Mouse (Mus musculus) retina, adult 2 months (tissue): ENCODE measurements around the gene Nek9.
A peak's percentile ranks its signal among the peaks of the same experiment; 100 is the strongest.

ENCODE experiments used
- DNase-seq: peaks from one replicate; pipeline ENCODE4 v3.0.0-alpha.2; 2012; ENCODE audit warnings: low read depth, low spot score

Gene Nek9

GRCm38 (mm10) chr12:85347196-85347595 is 8.0 kb upstream of the Nek9 start:
- DNase-seq = no peak

GRCm38 (mm10) chr12:85346374-85346773 is 7.2 kb upstream of the Nek9 start:
- peak; percentile 58 for DNase-seq

DNA sequence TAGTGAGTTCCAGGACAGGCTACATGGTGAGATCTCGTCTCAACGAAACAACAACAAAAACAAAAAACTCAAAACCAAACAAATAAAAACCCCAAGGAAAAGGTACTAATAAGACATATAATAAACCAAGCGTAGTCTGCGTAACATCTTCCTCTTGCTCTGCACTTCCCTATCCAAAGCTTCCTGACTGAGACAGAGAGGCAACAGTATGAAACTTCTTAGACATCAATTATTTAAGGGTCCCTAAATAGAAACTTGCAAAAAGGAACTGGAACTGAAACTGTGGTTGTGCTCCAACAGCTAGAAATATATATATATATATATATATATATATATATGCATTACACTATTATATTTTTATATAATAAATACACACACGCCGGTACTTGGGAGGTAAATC is 6.4 kb upstream of the Nek9 start:
- DNase-seq = no peak

DNA sequence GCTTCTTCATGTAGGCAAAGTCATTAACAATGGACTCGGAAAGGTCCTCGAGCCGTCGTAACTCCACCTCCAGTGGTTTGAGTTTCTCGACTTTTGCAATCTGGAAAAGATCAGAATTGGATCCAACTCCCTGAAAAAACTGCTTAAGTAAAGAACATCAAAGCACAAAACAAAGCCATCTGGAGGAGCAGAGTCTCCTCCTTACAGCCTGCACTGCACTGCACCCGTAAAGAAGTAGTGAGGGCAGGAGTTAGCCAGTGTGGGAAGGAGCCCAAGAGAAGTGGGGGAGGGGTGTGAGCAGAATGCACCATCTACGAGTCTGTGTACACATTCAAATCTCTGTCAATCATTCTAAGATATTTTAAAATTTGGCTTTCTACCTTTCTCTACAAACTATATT is 5.1 kb upstream of the Nek9 start:
- DNase-seq = no peak

DNA sequence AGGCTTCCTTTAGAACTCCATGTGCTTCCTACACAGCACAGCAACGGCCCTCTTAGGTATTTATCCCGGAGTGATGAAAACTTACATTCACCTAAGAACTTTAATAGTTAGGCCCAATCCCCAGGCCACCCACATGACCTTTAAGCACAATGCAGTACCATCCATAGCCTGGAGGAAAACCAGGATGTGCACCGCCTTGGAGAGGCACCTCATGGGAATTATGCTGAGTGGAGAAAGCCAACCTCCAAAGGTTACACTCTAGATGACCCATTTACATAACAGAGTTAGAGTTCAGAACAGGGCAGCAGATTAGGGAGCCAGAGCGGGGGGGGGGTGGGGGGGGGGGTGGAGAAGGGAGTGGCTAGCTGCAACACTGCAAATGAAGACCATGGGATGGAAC is 3.1 kb upstream of the Nek9 start:
- peak; percentile 43 for DNase-seq

DNA sequence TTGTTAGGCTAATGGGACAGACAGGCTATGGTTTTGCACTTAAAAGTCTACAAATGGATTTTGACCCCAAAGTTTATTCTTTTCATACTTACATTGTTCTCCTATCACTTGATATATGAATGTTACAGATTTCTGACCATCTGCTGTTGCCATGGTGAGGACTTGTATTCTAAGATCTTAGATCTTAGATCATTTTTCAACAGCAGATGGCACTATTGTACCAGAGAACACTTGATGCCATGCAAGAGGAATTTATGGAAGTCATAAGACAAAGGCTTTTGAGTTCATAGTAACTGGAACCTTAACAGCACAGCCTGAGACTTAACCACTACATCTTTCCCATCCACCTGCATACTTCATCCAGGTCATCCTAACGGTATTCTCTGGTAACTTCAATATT is 2.0 kb upstream of the Nek9 start:
- peak; percentile 71 for DNase-seq

DNA sequence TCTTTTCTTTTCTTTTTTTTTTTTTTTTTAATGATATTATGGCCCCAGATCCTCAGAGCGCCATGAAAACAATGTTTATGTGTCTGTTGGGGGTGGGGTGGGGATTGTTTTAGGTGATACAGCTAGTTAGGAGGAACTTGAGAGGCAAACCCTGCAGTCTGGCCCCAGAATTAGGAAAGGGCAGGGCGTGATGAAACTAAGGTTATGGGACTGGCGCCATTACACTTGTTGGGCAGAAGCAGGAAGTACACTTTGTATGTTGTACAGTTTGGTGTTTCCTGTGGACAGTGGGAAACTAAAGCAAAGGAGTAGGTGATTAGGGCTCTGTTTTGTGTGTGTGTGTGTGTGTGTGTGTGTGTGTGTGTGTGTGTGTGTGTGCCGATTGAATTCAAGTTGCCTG is 785 bp upstream of the Nek9 start:
- DNase-seq = no peak

GRCm38 (mm10) chr12:85338815-85339214 is 347 bp downstream of the Nek9 start:
- DNase-seq = no peak

- DNase-seq = no peak
These were observed 1.4 kb downstream of the Nek9 start for GRCm38 (mm10) chr12:85337567-85338311.

GRCm38 (mm10) chr12:85330153-85330552 is 9.0 kb downstream of the Nek9 start:
- DNase-seq = no peak

- DNase-seq = no peak
These were observed 30.5 kb downstream of the Nek9 start for GRCm38 (mm10) chr12:85308651-85309050.

GRCm38 (mm10) chr12:85305247-85305892 is 33.8 kb downstream of the Nek9 start:
- DNase-seq = peak; percentile 65

DNA sequence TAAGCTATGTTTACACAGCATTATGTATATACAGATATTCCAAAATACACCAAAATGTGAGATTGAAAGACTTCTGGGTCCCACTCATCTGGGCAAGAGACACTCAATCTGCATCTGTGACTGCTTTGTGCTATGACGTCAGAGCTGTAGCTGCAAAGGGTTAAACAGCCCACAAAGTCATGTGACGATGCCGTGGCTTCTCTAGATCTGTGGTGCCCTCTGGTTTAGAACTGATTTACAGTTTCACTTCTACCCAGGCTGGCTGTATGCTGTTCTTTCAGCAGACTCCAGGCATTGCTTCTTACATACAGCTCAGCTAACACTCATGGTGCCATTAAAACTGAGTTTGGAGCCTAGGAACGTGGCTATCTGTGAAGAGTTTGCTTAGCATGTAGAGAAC is 34.4 kb downstream of the Nek9 start:
- no peak for DNase-seq

DNA sequence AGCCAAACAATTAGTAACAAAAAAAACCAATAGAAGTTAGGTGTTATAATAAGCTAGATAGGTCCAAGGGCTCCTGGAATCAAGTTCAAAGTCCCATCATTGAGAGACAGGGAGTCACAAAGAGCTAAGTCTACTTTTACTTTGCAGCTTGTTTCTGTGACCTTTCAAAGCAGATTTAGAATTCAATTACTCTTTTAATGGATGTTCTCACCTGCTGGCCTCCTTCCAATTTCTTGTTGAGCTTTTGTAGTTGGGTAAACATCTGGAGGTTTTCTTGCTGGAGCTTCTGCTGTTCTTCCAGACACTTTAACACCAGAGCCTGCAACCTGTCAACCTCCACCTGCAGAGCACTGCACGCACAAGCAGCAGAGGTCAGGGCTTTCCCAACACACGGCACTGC is 35.9 kb downstream of the Nek9 start:
- no peak for DNase-seq

DNA sequence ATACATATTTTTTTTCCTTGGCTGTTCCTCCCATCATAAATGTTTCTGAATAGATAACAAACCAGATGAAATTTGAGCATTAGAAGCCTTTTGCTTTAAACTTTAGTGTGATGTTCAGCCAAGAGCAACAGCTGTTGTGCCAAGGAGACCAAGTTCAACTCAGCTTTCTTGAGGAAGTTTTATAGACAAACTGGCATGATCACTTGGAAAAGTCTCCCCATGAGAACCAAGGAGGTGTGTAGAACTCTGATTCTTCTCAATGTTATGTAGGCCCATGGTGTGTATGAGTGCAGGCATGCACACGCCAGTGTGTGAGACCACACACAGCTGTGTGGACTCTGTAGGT is 40.4 kb downstream of the Nek9 start:
- DNase-seq = no peak

GRCm38 (mm10) chr12:85298127-85298834 is 40.9 kb downstream of the Nek9 start:
- DNase-seq = no peak

DNA sequence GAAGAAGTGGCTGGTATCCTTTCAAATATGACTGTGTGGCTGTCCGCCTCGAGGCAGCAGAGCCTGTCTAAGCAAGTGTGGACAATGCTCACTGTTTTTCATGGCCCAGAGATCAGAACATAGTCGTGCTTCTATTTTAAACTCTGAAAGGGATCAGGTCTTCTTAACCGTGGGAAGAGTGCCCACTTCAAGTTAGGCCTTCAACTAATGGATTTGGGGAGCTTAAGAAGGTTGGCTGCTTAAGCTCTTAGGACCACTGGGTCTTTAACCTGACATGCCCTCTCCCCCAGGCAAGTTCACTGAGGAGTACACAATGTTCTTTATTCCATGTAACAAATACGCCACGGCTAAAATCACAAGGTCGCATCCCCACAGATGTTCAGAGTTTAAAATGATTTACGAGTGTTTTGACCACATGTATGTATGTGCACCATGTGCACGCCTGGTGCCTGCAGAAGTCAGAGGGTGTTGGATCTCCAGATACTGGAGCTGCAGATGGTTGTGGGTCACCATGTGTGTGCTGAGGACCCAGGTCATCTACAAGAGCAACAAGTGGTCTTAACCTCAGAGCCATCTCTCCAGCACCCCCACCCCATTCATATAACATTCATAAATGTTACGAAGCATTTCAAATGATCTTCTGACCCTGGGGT is 41.7 kb downstream of the Nek9 start:
- no peak for DNase-seq

GRCm38 (mm10) chr12:85296915-85297314 is 42.2 kb downstream of the Nek9 start:
- DNase-seq = no peak

- DNase-seq = no peak
These were observed 43.7 kb downstream of the Nek9 start for GRCm38 (mm10) chr12:85295506-85295905.

- no peak for DNase-seq
These were observed 46.3 kb downstream of the Nek9 start for GRCm38 (mm10) chr12:85292906-85293305.

DNA sequence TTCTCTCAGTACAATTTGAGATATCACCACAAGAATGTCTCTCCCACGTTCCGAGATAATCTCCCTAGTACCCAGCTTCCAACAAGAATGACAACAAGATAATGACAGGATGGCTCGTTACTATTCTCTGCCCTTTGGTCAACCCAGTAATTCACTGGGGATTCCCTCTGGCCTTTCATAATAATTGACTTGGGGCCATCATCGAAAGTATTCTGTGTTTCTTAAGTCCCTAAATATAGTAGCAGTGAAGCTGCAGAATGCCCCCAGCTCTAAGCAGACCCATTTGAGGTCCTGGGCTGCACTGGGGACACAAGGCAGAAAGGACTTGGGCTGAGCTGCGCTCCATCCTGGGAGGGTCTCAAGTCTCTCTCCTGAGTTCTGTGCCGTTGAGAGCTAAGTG is 46.9 kb downstream of the Nek9 start:
- no peak for DNase-seq

- DNase-seq = no peak
These were observed 47.6 kb downstream of the Nek9 start for GRCm38 (mm10) chr12:85291541-85291940.
